Mouse (Mus musculus): ENCODE data around the gene Agbl4. TPM values are rescaled to one million over a fixed set of nuclear protein-coding genes. Genes with fewer than 3 reads are reported as not detected.

Gene Agbl4
- polyA plus RNA-seq, 1 experiment from 2014 or later: 0.97 TPM

DNA sequence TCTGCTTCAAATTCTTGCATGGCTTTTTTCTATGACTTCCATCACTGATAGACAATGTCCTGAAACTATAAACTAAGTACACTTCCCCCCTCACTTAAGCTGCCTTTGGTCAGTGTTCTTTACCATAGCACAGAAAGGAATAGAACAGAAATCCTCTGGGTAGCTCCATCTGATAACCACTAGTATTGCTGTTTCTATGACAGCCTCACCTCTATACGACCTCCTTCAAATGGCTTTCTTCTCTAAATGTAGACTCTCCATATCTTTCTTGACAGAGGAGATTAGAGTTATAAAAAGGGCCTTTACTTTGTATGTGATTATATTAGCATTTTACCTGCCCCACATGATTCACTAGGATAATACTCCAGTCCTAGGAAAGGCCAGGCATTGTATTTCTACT is 413.5 kb downstream of the Agbl4 start:
- Histone ChIP-seq H3K27me3 (ENCODE audit: control insufficient read depth, insufficient read depth, low read depth, low read length) (no peaks in the 10 kb centered on the region), H3K27ac (ENCODE audit: low read length) (no peak overlapping the region), H3K9ac (ENCODE audit: low read length) (no peak overlapping the region), H3K36me3 (ENCODE audit: control insufficient read depth, insufficient read depth, low read length) (no peaks in the 10 kb centered on the region), H3K9me3 (ENCODE audit: control insufficient read depth, low read length) (no peaks in the 10 kb centered on the region), H3K4me3 (ENCODE audit: low read length) (no peak overlapping the region), H3K4me1 (replicated peaks; ENCODE audit: control insufficient read depth, insufficient read depth, low read length) (no peaks in the 10 kb centered on the region), H3K4me2 (ENCODE audit: low read depth, low read length) (no peak overlapping the region)
- WGBS: 42% methylated on average over 1 of the region's 1 CpGs
- no peak for ATAC-seq (ENCODE audit: low read depth)

DNA sequence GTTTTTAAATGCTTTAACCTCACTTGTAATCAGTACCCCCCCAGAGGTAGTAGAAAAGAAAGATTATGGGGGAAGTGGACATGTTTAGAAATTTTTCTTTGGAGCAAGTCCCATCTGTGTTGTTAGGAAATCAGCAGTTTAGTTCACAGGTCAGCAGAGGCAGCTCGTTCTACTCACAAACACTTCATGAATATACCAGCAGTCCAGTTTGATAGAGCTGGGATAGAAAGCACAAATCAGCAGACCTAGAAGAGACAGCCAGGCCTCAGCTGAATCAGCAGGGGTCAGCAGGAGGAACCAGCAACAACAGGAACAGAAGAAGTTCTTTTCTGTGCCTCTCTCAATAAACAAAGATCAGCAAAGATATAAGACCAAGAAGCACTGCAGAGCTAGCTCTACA is 435.3 kb downstream of the Agbl4 start:
- Histone ChIP-seq H3K27ac (ENCODE audit: low read length) (peak overlapping the region; percentile 3; the same call in 1 of the 2 replicates), H3K4me1 (replicated peaks; ENCODE audit: control insufficient read depth, insufficient read depth, low read length) (no peaks in the 10 kb centered on the region), H3K27me3 (ENCODE audit: control insufficient read depth, insufficient read depth, low read depth, low read length) (no peaks in the 10 kb centered on the region), H3K4me3 (ENCODE audit: low read length) (no peak overlapping the region), H3K9me3 (ENCODE audit: control insufficient read depth, low read length) (no peaks in the 10 kb centered on the region), H3K36me3 (ENCODE audit: control insufficient read depth, insufficient read depth, low read length) (no peaks in the 10 kb centered on the region), H3K4me2 (ENCODE audit: low read depth, low read length) (no peak overlapping the region), H3K9ac (ENCODE audit: low read length) (no peak overlapping the region)
- ATAC-seq (ENCODE audit: low read depth): peak; percentile 98
- 40% methylated on average over 1 of the region's 1 CpGs for WGBS

DNA sequence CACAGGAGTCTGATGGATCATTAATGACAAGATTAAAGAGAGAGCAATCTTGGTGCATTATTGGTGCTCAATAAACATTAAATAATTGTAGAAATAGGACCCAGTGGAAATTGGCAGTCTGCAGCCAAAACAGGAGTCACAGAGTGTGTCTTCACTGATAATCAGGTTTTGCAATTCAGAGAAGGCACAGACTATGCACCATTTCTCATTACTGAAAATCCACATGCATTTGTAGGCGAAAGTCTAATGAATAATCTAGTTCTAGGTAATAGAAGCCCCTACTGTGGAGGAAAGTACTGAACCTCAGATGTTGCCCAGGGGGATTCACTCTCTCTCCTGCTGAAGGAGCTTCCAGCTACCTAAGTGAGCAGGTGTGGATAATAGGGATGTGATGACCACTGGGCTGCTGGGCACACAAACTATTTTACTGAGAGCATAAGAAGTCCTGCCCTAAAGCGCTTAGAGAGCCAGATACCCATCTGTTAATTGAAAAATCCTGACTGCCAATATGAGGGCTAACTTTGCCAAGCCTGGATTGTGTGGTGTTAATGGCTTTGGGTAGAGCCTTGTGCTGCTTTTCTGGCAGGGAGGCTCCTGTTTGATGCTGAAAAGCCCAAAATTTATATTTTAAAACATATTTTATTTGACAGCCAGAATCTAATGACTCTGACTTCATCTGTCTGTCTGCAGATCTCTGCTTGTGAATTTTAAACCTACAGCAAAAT is 482.4 kb downstream of the Agbl4 start:
- no peak for ATAC-seq (ENCODE audit: low read depth)
- H3K9me3 ChIP-seq (ENCODE audit: control insufficient read depth, low read length): no peaks in the 10 kb centered on the region
- H3K27ac ChIP-seq (ENCODE audit: low read length): no peak overlapping the region
- H3K4me2 ChIP-seq (ENCODE audit: low read depth, low read length): no peak overlapping the region
- H3K4me3 ChIP-seq (ENCODE audit: low read length): no peak overlapping the region
- H3K9ac ChIP-seq (ENCODE audit: low read length): no peak overlapping the region
- no peaks in the 10 kb centered on the region for H3K27me3 ChIP-seq (ENCODE audit: control insufficient read depth, insufficient read depth, low read depth, low read length)
- no peaks in the 10 kb centered on the region for H3K4me1 ChIP-seq (replicated peaks; ENCODE audit: control insufficient read depth, insufficient read depth, low read length)
- WGBS: 78% methylated on average over 2 of the region's 2 CpGs
- H3K36me3 ChIP-seq (ENCODE audit: control insufficient read depth, insufficient read depth, low read length): no peaks in the 10 kb centered on the region

DNA sequence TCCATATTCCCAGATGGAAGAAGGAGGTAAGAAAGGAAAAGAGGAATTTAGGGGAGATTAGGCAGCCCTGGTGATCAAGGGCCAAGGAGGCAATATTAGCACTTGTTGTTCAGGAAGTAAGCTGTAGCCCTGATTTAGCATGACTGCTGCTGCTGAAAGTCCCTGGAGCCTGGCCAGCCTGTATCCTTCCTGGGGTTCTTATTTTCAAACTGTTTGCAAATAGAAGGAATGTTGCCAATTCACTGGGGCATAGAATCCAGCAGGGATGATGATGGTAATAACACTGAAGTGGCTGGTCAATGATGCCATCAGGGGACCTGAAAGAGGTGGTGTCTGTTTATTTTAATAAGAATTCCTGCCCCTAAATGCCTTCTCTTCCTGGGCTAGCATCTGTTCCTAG is 518.6 kb downstream of the Agbl4 start:
- Histone ChIP-seq H3K36me3 (ENCODE audit: control insufficient read depth, insufficient read depth, low read length) (no peaks in the 10 kb centered on the region), H3K4me3 (ENCODE audit: low read length) (no peak overlapping the region), H3K27me3 (ENCODE audit: control insufficient read depth, insufficient read depth, low read depth, low read length) (no peaks in the 10 kb centered on the region), H3K4me1 (replicated peaks; ENCODE audit: control insufficient read depth, insufficient read depth, low read length) (no peaks in the 10 kb centered on the region), H3K9ac (ENCODE audit: low read length) (no peak overlapping the region), H3K27ac (ENCODE audit: low read length) (no peak overlapping the region), H3K4me2 (ENCODE audit: low read depth, low read length) (no peak overlapping the region), H3K9me3 (ENCODE audit: control insufficient read depth, low read length) (no peaks in the 10 kb centered on the region)
- ATAC-seq (ENCODE audit: low read depth): no peak

DNA sequence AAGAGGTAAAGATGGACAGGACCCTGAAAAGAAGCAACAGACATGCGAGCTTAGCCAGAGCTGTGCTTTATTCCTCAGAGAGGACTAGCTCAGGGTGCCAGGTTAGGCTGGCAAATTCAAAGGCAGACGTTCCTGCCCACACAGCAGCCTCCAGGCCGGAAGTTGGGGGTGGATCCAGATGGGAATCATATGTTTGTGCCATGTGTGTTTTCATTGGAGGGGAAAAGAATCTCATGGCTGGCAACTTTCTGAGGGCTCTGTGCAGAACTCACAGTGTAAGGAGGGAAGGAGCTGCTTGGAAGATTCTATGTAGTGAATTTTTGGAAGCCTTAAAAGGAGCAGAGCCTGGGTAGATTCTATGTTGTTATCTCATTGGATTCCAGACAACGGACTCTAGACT is 519.1 kb downstream of the Agbl4 start:
- Histone ChIP-seq H3K9ac (ENCODE audit: low read length) (no peak overlapping the region), H3K9me3 (ENCODE audit: control insufficient read depth, low read length) (no peaks in the 10 kb centered on the region), H3K27ac (ENCODE audit: low read length) (no peak overlapping the region), H3K36me3 (ENCODE audit: control insufficient read depth, insufficient read depth, low read length) (no peaks in the 10 kb centered on the region), H3K4me3 (ENCODE audit: low read length) (no peak overlapping the region), H3K4me2 (ENCODE audit: low read depth, low read length) (no peak overlapping the region), H3K4me1 (replicated peaks; ENCODE audit: control insufficient read depth, insufficient read depth, low read length) (no peaks in the 10 kb centered on the region), H3K27me3 (ENCODE audit: control insufficient read depth, insufficient read depth, low read depth, low read length) (no peaks in the 10 kb centered on the region)
- ATAC-seq (ENCODE audit: low read depth): no peak
- 47% methylated on average over 4 of the region's 4 CpGs for WGBS

DNA sequence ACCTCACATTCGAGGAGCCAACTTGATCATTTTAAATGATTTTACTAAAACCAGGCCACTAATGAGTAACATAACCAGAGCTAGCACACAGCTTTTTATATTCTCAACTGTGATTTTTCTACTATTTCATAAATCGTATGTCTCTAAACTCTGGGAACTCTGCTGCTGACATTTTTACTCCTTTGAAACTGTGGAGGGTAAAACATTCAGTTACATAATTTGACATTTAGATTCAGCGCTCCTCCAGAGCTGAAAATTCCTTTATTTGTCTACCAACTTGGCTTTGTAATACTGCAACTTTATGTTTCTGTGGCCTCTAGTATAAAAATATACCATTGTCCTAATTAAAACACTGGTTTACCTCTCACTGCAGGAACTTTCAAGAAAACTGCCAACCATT is 523.6 kb downstream of the Agbl4 start:
- WGBS: 81% methylated on average over 3 of the region's 3 CpGs
- H3K27me3 ChIP-seq (ENCODE audit: control insufficient read depth, insufficient read depth, low read depth, low read length): no peaks in the 10 kb centered on the region
- H3K4me1 ChIP-seq (replicated peaks; ENCODE audit: control insufficient read depth, insufficient read depth, low read length): no peaks in the 10 kb centered on the region
- no peaks in the 10 kb centered on the region for H3K9me3 ChIP-seq (ENCODE audit: control insufficient read depth, low read length)
- no peak for ATAC-seq (ENCODE audit: low read depth)
- H3K36me3 ChIP-seq (ENCODE audit: control insufficient read depth, insufficient read depth, low read length): no peaks in the 10 kb centered on the region
- no peak overlapping the region for H3K27ac ChIP-seq (ENCODE audit: low read length)
- H3K4me2 ChIP-seq (ENCODE audit: low read depth, low read length): no peak overlapping the region
- no peak overlapping the region for H3K4me3 ChIP-seq (ENCODE audit: low read length)
- H3K9ac ChIP-seq (ENCODE audit: low read length): no peak overlapping the region

DNA sequence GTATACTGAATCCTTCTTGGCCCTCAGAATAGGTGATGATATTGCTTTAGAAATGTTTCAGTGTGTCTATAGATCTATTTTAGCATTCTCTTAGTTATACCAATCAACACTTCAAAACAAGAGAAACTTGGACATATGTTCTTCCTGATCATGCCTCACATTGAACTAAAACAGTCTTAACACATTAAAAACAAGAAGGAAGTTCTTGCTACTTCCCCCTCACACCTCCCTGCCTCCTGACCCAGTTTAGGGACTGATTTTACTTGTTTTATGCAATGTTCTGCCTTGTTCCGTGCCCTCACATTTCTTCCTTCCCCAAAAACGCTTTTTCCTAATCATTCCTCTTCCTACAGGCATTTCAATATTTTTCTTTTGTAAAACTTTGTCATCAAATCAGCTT is 604.2 kb downstream of the Agbl4 start:
- Histone ChIP-seq H3K36me3 (ENCODE audit: control insufficient read depth, insufficient read depth, low read length) (no peaks in the 10 kb centered on the region), H3K4me2 (ENCODE audit: low read depth, low read length) (no peak overlapping the region), H3K9me3 (ENCODE audit: control insufficient read depth, low read length) (no peaks in the 10 kb centered on the region), H3K9ac (ENCODE audit: low read length) (no peak overlapping the region), H3K4me3 (ENCODE audit: low read length) (no peak overlapping the region), H3K27ac (ENCODE audit: low read length) (no peak overlapping the region), H3K27me3 (ENCODE audit: control insufficient read depth, insufficient read depth, low read depth, low read length) (no peaks in the 10 kb centered on the region), H3K4me1 (replicated peaks; ENCODE audit: control insufficient read depth, insufficient read depth, low read length) (no peaks in the 10 kb centered on the region)
- 60% methylated on average over 2 of the region's 2 CpGs for WGBS
- no peak for ATAC-seq (ENCODE audit: low read depth)

DNA sequence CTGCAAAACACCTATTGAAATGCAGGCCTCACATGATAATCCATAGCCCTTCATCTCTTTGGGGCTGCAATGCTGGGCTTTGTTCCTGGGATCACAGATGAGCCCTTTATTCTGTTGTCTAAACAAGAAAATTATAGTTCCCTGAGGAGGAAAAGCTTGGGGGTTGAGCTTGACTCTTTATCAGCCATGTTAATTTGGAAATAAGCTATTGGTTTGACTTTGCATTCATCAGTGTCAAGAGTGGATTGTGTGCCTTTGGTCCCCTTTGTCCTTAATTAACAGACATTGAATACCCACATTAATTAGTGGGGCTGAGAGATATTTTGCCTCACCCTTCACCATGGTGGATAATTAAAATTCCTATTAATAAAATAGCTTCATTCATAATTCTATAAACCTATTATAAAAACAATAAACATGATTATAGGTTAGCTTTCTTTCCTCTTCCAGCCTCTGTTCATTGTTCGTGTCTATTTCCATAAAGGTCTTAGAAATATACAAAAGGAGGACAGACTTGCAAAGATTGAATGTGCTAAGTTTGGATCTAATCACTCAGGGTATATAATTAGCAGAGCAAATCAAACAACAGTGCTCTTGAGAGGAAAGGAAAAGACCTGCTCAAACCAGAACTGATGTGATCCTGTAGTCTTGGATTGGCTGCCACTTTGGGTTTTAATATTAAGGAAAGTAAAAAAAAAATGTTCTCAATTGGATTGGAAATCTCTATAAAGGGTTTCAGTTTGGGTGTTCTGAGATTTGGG is 607.4 kb downstream of the Agbl4 start:
- no peak overlapping the region for H3K27ac ChIP-seq (ENCODE audit: low read length)
- WGBS: 78% methylated on average over 1 of the region's 1 CpGs
- no peak overlapping the region for H3K4me3 ChIP-seq (ENCODE audit: low read length)
- ATAC-seq (ENCODE audit: low read depth): no peak
- no peaks in the 10 kb centered on the region for H3K36me3 ChIP-seq (ENCODE audit: control insufficient read depth, insufficient read depth, low read length)
- H3K9ac ChIP-seq (ENCODE audit: low read length): no peak overlapping the region
- H3K9me3 ChIP-seq (ENCODE audit: control insufficient read depth, low read length): no peaks in the 10 kb centered on the region
- no peaks in the 10 kb centered on the region for H3K4me1 ChIP-seq (replicated peaks; ENCODE audit: control insufficient read depth, insufficient read depth, low read length)
- no peaks in the 10 kb centered on the region for H3K27me3 ChIP-seq (ENCODE audit: control insufficient read depth, insufficient read depth, low read depth, low read length)
- no peak overlapping the region for H3K4me2 ChIP-seq (ENCODE audit: low read depth, low read length)

DNA sequence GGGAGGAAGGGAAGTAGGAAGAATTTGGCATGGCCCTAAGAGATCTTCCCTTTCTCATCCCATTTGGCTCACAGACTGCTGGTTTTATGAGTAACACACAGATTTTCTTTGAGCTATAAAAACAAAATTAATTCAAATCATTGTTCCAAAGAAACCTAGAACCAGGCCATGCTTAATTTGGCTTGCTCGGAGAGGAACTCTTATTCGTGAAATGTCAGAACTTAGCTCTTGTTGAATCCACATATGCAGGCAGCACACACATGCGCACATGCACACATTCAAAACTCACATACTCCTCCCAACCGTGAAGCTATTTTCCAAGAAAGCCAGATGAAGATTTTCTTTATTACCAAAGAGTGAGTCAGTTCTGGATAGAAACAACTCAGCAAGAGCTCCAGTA is 621.9 kb downstream of the Agbl4 start:
- Histone ChIP-seq H3K4me3 (ENCODE audit: low read length) (no peak overlapping the region), H3K27me3 (ENCODE audit: control insufficient read depth, insufficient read depth, low read depth, low read length) (no peaks in the 10 kb centered on the region), H3K9ac (ENCODE audit: low read length) (no peak overlapping the region), H3K4me2 (ENCODE audit: low read depth, low read length) (no peak overlapping the region), H3K36me3 (ENCODE audit: control insufficient read depth, insufficient read depth, low read length) (no peaks in the 10 kb centered on the region), H3K9me3 (ENCODE audit: control insufficient read depth, low read length) (no peaks in the 10 kb centered on the region), H3K4me1 (replicated peaks; ENCODE audit: control insufficient read depth, insufficient read depth, low read length) (no peaks in the 10 kb centered on the region), H3K27ac (ENCODE audit: low read length) (no peak overlapping the region)
- ATAC-seq (ENCODE audit: low read depth): no peak
- WGBS: 89% methylated on average over 4 of the region's 4 CpGs

Measured in lung, embryonic 16.5 days (tissue).